Mouse (Mus musculus): ENCODE data around the gene Teddm1a.

Gene Teddm1a

GRCm38 (mm10) chr1:153904236-153904635 is 12.7 kb downstream of the Teddm1a start:
- DNase-seq (ENCODE audit: low read depth, low spot score), result no peak

GRCm38 (mm10) chr1:153905884-153906283 is 14.3 kb downstream of the Teddm1a start:
- no peak for DNase-seq (ENCODE audit: low read depth, low spot score)

- no peak for DNase-seq (ENCODE audit: low read depth, low spot score)
Measured at GRCm38 (mm10) chr1:153908208-153908607, 16.7 kb downstream of the Teddm1a start.

GRCm38 (mm10) chr1:153908741-153909140 is 17.2 kb downstream of the Teddm1a start:
- no peak for DNase-seq (ENCODE audit: low read depth, low spot score)

- no peak for DNase-seq (ENCODE audit: low read depth, low spot score)
Measured at GRCm38 (mm10) chr1:153909213-153909962, 17.8 kb downstream of the Teddm1a start.

- no peak for DNase-seq (ENCODE audit: low read depth, low spot score)
Measured at GRCm38 (mm10) chr1:153909963-153910291, 18.4 kb downstream of the Teddm1a start.

- DNase-seq (ENCODE audit: low read depth, low spot score), result no peak
Measured at GRCm38 (mm10) chr1:153910423-153910822, 18.9 kb downstream of the Teddm1a start.

GRCm38 (mm10) chr1:153911276-153911795 is 19.8 kb downstream of the Teddm1a start:
- no peak for DNase-seq (ENCODE audit: low read depth, low spot score)

- DNase-seq (ENCODE audit: low read depth, low spot score), result no peak
Measured at GRCm38 (mm10) chr1:153913869-153914268, 22.3 kb downstream of the Teddm1a start.

GRCm38 (mm10) chr1:153918521-153919206 is 27.1 kb downstream of the Teddm1a start:
- DNase-seq (ENCODE audit: low read depth, low spot score), result no peak

GRCm38 (mm10) chr1:153921642-153922041 is 30.1 kb downstream of the Teddm1a start:
- DNase-seq (ENCODE audit: low read depth, low spot score), result no peak

- DNase-seq (ENCODE audit: low read depth, low spot score), result no peak
Measured at GRCm38 (mm10) chr1:153922571-153923021, 31.1 kb downstream of the Teddm1a start.

- no peak for DNase-seq (ENCODE audit: low read depth, low spot score)
Measured at GRCm38 (mm10) chr1:153924395-153925385, 33.1 kb downstream of the Teddm1a start.

- no peak for DNase-seq (ENCODE audit: low read depth, low spot score)
Measured at GRCm38 (mm10) chr1:153930431-153930830, 38.9 kb downstream of the Teddm1a start.

- DNase-seq (ENCODE audit: low read depth, low spot score), result no peak
Measured at GRCm38 (mm10) chr1:153933772-153934171, 42.2 kb downstream of the Teddm1a start.

GRCm38 (mm10) chr1:153935844-153936380 is 44.4 kb downstream of the Teddm1a start:
- no peak for DNase-seq (ENCODE audit: low read depth, low spot score)

- peak; percentile 30 for DNase-seq (ENCODE audit: low read depth, low spot score)
Measured at GRCm38 (mm10) chr1:153937025-153937424, 45.5 kb downstream of the Teddm1a start.

GRCm38 (mm10) chr1:153940986-153941385 is 49.4 kb downstream of the Teddm1a start:
- no peak for DNase-seq (ENCODE audit: low read depth, low spot score)

Measured in ES-CJ7 (cell line).